Mouse (Mus musculus) limb, embryonic 15.5 days (tissue): Measurements from ENCODE around the gene Vat1l. TPM values are rescaled to one million over a fixed set of nuclear protein-coding genes. Genes with fewer than 3 reads are reported as not detected.
A peak's percentile ranks its signal among the peaks of the same experiment; 100 is the strongest.

ENCODE experiments used
- ATAC-seq: fragments of 200-750 bp; cut with Nextera tagmentation; 2 replicates; pipeline ENCODE4 v1.8.0; 2017; ENCODE audit warnings: low read depth, moderate TSS enrichment; ENCODE audit not compliant: insufficient number of reproducible peaks, low FRiP score, low TSS enrichment
- H3K27ac ChIP-seq: fragments of 300-500 bp; sonication (generic); 2 replicates; pipeline ENCODE4 v1.5.1; 2015; ENCODE audit warnings: moderate library complexity, mild to moderate bottlenecking, inconsistent platforms
- H3K27me3 ChIP-seq: fragments of 300-500 bp; sonication (generic); 2 replicates; pipeline ENCODE4 v1.6.1; 2015; ENCODE audit warnings: inconsistent platforms
- H3K36me3 ChIP-seq: fragments of 300-500 bp; sonication (generic); 2 replicates; pipeline ENCODE4 v1.6.1; 2015; ENCODE audit warnings: inconsistent platforms
- H3K4me1 ChIP-seq: fragments of 300-500 bp; sonication (generic); 2 replicates; pipeline ENCODE4 v1.6.1; 2015; ENCODE audit warnings: inconsistent platforms
- H3K4me2 ChIP-seq: fragments of 300-500 bp; sonication (generic); 2 replicates; pipeline ENCODE4 v1.6.1; 2015; ENCODE audit warnings: mild to moderate bottlenecking, inconsistent platforms
- H3K4me3 ChIP-seq: fragments of 300-500 bp; sonication (generic); 2 replicates; pipeline ENCODE4 v1.5.1; 2015; ENCODE audit warnings: mild to moderate bottlenecking, inconsistent platforms
- H3K9ac ChIP-seq: fragments of 300-500 bp; sonication (generic); 2 replicates; pipeline ENCODE4 v1.6.1; 2015; ENCODE audit warnings: inconsistent platforms
- H3K9me3 ChIP-seq: fragments of 300-500 bp; sonication (generic); 2 replicates; pipeline ENCODE4 v1.6.1; 2016; ENCODE audit warnings: inconsistent platforms
- WGBS: fragments of 180-500 bp; shearing (Covaris S2); methylation state at CpG from one replicate; pipeline ENCODE4 v1.1.7; 2015; 5-methylcytosine and 5-hydroxymethylcytosine counted together
- polyA plus RNA-seq: library from polyadenylated mRNA; unstranded; fragments of >200 nt; fragmentation: Nextera tagmentation; extraction: Ambion mirVana; gene quantifications from 2 replicates; pipeline ENCODE4 v1.2.1, GENCODE M21; 2015

The Vat1l gene
- polyA plus RNA-seq, 1 experiment from 2014 or later: 5.6 TPM

GRCm38 (mm10) chr8:114417786-114418185 lies 212.4 kb downstream of the Vat1l start, which contains the start of gene Clec3a:
Gene Clec3a, plus strand, starts transcription at chr8:114418086.
- WGBS: 66% methylated on average over 8 of the region's 8 CpGs
- ATAC-seq: peak; percentile 69; the same call in 1 of the 2 replicates
- no peaks in the 10 kb centered on the region for H3K4me1 ChIP-seq

DNA sequence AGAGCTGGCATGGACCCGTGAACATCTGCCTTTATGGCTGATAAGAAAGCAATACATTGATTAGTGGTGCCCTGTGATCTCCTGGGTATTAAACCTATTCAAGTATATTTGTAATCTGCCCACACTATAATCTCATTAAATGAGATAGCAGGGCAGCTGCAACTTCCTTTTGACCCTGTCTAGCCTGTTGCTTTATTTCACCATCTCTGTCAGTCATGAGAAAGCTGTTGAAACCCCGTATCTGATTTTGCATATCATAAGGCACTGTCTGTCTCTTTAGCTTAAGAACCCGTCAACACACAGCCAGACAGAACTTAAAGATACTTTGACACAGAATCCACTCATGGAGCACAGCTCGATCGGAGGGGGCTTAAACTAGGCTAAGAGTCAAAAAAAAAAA lies 213.1 kb downstream of the Vat1l start:
- no peak overlapping the region for H3K4me3 ChIP-seq
- no peak overlapping the region for H3K4me2 ChIP-seq
- H3K9ac ChIP-seq: no peak overlapping the region
- H3K36me3 ChIP-seq: no peaks in the 10 kb centered on the region
- no peak for ATAC-seq
- H3K9me3 ChIP-seq: no peaks in the 10 kb centered on the region
- 82% methylated on average over 5 of the region's 5 CpGs for WGBS
- H3K4me1 ChIP-seq: no peaks in the 10 kb centered on the region
- no peak overlapping the region for H3K27ac ChIP-seq
- no peaks in the 10 kb centered on the region for H3K27me3 ChIP-seq

More at GRCm38 (mm10) chr8:114417786-114418185, 212.4 kb downstream of the Vat1l start, which contains the start of gene Clec3a:
- no peak within 1 kb of the TSS for H3K27ac ChIP-seq
- H3K27me3 ChIP-seq: no peaks in the 10 kb centered on the region
- H3K36me3 ChIP-seq: no peaks in the 10 kb centered on the region
- no peak within 1 kb of the TSS for H3K4me3 ChIP-seq
- no peak within 1 kb of the TSS for H3K9ac ChIP-seq
- H3K9me3 ChIP-seq: no peaks in the 10 kb centered on the region
- no peak within 1 kb of the TSS for H3K4me2 ChIP-seq

- no peaks in the 10 kb centered on the region for H3K9me3 ChIP-seq
- no peak overlapping the region for H3K4me2 ChIP-seq
- H3K4me1 ChIP-seq: no peaks in the 10 kb centered on the region
- H3K9ac ChIP-seq: no peak overlapping the region
- no peaks in the 10 kb centered on the region for H3K36me3 ChIP-seq
- no peak overlapping the region for H3K4me3 ChIP-seq
- WGBS: 63% methylated on average over 6 of the region's 6 CpGs
- H3K27me3 ChIP-seq: no peaks in the 10 kb centered on the region
- no peak for ATAC-seq
- H3K27ac ChIP-seq: no peak overlapping the region
These were observed 213.5 kb downstream of the Vat1l start for GRCm38 (mm10) chr8:114418904-114419303.

DNA sequence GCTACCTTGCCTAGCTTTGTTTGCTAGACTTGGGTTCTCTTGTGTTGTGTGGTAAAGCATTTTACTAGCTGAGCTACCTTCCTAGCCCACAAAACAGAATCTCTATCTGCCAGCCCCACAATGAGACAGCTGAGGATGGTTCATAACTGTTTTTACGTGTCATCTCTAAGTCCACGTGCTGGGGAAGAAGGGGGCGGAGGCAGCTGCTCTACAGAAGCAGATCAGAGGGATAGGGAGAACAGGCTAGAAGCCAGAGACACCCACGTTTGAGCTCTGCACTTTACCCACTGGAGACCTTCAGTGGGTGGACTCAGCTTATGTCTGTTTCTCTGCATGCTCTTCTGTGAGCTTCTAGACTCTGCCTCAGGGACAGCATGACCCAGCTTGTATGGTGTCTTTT lies 216.1 kb downstream of the Vat1l start:
- Histone ChIP-seq H3K27me3 (no peaks in the 10 kb centered on the region), H3K4me3 (no peak overlapping the region), H3K4me1 (no peaks in the 10 kb centered on the region), H3K9me3 (no peaks in the 10 kb centered on the region), H3K27ac (no peak overlapping the region), H3K4me2 (no peak overlapping the region), H3K36me3 (no peaks in the 10 kb centered on the region), H3K9ac (no peak overlapping the region)
- no peak for ATAC-seq
- WGBS: 51% methylated on average over 4 of the region's 4 CpGs

Other genes with a start within 250 kb of the Vat1l start
- gene Nudt7, start 72.1 kb upstream of the Vat1l start, polyA plus RNA-seq: 13.9 and 14.8 TPM in 2 replicates
- gene Clec3a, start 212.5 kb downstream of the Vat1l start, polyA plus RNA-seq: 8.5 and 9.5 TPM in 2 replicates
- 10.4 and 10.8 TPM in 2 replicates for gene Wwox, start 234.0 kb downstream of the Vat1l start, polyA plus RNA-seq